Mouse (Mus musculus) stomach, embryonic 14.5 days (tissue): ENCODE results near the gene 1600014C10Rik. TPM values are rescaled to one million over a fixed set of nuclear protein-coding genes. Genes with fewer than 3 reads are reported as not detected.

Source experiments
- ATAC-seq: fragments of 200-750 bp; cut with Nextera tagmentation; 2 replicates; pipeline ENCODE4 v1.8.0; 2017; ENCODE audit warnings: low read depth, moderate TSS enrichment; ENCODE audit not compliant: insufficient number of reproducible peaks, insufficient read depth, low FRiP score
- H3K27ac ChIP-seq: fragments of 300-500 bp; sonication (generic); 2 replicates; pipeline ENCODE4 v1.5.1; 2014; ENCODE audit warnings: mild to moderate bottlenecking, low read length, moderate library complexity, mixed read lengths
- H3K27me3 ChIP-seq: fragments of 300-500 bp; sonication (generic); 2 replicates; pipeline ENCODE4 v1.6.1; 2014; ENCODE audit warnings: low read length, control low read depth, mixed read lengths; ENCODE audit not compliant: control insufficient read depth, insufficient read depth
- H3K36me3 ChIP-seq: fragments of 300-500 bp; sonication (generic); 2 replicates; pipeline ENCODE4 v1.6.1; 2014; ENCODE audit warnings: mild to moderate bottlenecking, control low read depth, low read length, moderate library complexity, mixed read lengths; ENCODE audit not compliant: control insufficient read depth, insufficient read depth
- H3K4me1 ChIP-seq: fragments of 300-500 bp; sonication (generic); 2 replicates; pipeline ENCODE4 v1.6.1; 2014; ENCODE audit warnings: low read length, control low read depth, mixed read lengths; ENCODE audit not compliant: control insufficient read depth, insufficient read depth
- H3K4me2 ChIP-seq: fragments of 300-500 bp; sonication (generic); replicated peaks from 2 replicates; pipeline ENCODE4 v1.6.1; 2014; ENCODE audit warnings: low read depth, low read length, control low read depth
- H3K4me3 ChIP-seq: fragments of 300-500 bp; sonication (generic); 2 replicates; pipeline ENCODE4 v1.5.1; 2014; ENCODE audit warnings: low read depth, low read length, control low read depth
- H3K9ac ChIP-seq: fragments of 300-500 bp; sonication (generic); replicated peaks from 2 replicates; pipeline ENCODE4 v1.6.1; 2014; ENCODE audit warnings: low read depth, mild to moderate bottlenecking, control low read depth, low read length, moderate library complexity, mixed read lengths
- H3K9me3 ChIP-seq: fragments of 300-500 bp; sonication (generic); 2 replicates; pipeline ENCODE4 v1.6.1; 2016; ENCODE audit warnings: low read depth, low read length, control low read depth; ENCODE audit not compliant: control insufficient read depth
- WGBS: fragments of 180-500 bp; shearing (Covaris S2); extraction: QIAGEN DNeasy Blood & Tissue Kit; methylation state at CpG from one replicate; pipeline ENCODE4 v1.1.7; 2014; 5-methylcytosine and 5-hydroxymethylcytosine counted together
- polyA plus RNA-seq: library from polyadenylated mRNA; unstranded; fragments of >200 nt; fragmentation: Nextera tagmentation; extraction: Ambion mirVana; gene quantifications from 2 replicates; pipeline ENCODE4 v1.2.1, GENCODE M21; 2014

1600014C10Rik gene
- 14.7 and 14.9 TPM in 2 replicates for polyA plus RNA-seq

GRCm38 (mm10) chr7:38182962-38183687, at the start of gene 1600014C10Rik:
Gene 1600014C10Rik, plus strand, starts transcription at chr7:38183217.
- peak within 1 kb of the TSS; percentile 75; the same call in 1 of the 2 replicates for H3K27ac ChIP-seq
- peak within 1 kb of the TSS; percentile 62 for H3K4me3 ChIP-seq
- ATAC-seq: peak; percentile 15; the same call in 1 of the 2 replicates
- H3K4me2 ChIP-seq: peak within 1 kb of the TSS; percentile 69
- peaks cover 14% of the 10 kb centered on the region for H3K4me1 ChIP-seq
- 2% methylated on average over 28 of the region's 28 CpGs for WGBS
- H3K9me3 ChIP-seq: no peaks in the 10 kb centered on the region
- no peaks in the 10 kb centered on the region for H3K27me3 ChIP-seq
- H3K9ac ChIP-seq: peak within 1 kb of the TSS; percentile 57
- no peaks in the 10 kb centered on the region for H3K36me3 ChIP-seq

GRCm38 (mm10) chr7:38134471-38134870, 48.5 kb upstream of the 1600014C10Rik start:
- Histone ChIP-seq H3K9me3 (no peaks in the 10 kb centered on the region), H3K27ac (no peak overlapping the region), H3K27me3 (no peaks in the 10 kb centered on the region), H3K9ac (no peak overlapping the region), H3K4me3 (no peak overlapping the region), H3K4me1 (no peaks in the 10 kb centered on the region), H3K4me2 (no peak overlapping the region), H3K36me3 (no peaks in the 10 kb centered on the region)
- WGBS: 85% methylated on average over 5 of the region's 5 CpGs
- ATAC-seq: no peak

- no peak overlapping the region for H3K4me3 ChIP-seq
- no peaks in the 10 kb centered on the region for H3K36me3 ChIP-seq
- ATAC-seq: no peak
- H3K4me2 ChIP-seq: no peak overlapping the region
- WGBS: 42% methylated on average over 9 of the region's 9 CpGs
- no peaks in the 10 kb centered on the region for H3K27me3 ChIP-seq
- H3K9ac ChIP-seq: no peak overlapping the region
- H3K27ac ChIP-seq: no peak overlapping the region
- no peaks in the 10 kb centered on the region for H3K4me1 ChIP-seq
- no peaks in the 10 kb centered on the region for H3K9me3 ChIP-seq
Measured at GRCm38 (mm10) chr7:38140324-38140723, 42.7 kb upstream of the 1600014C10Rik start.

- no peak overlapping the region for H3K9ac ChIP-seq
Measured at GRCm38 (mm10) chr7:38141747-38142545, 41.1 kb upstream of the 1600014C10Rik start.

GRCm38 (mm10) chr7:38147477-38147876, 35.5 kb upstream of the 1600014C10Rik start:
- ATAC-seq: no peak
- 89% methylated on average over 6 of the region's 6 CpGs for WGBS
- H3K36me3 ChIP-seq: no peaks in the 10 kb centered on the region
- H3K9ac ChIP-seq: no peak overlapping the region
- no peak overlapping the region for H3K27ac ChIP-seq
- H3K9me3 ChIP-seq: no peaks in the 10 kb centered on the region
- H3K4me3 ChIP-seq: no peak overlapping the region
- no peaks in the 10 kb centered on the region for H3K27me3 ChIP-seq
- H3K4me2 ChIP-seq: no peak overlapping the region
- H3K4me1 ChIP-seq: no peaks in the 10 kb centered on the region

More at GRCm38 (mm10) chr7:38141747-38142545, 41.1 kb upstream of the 1600014C10Rik start:
- H3K4me1 ChIP-seq: no peaks in the 10 kb centered on the region
- H3K36me3 ChIP-seq: no peaks in the 10 kb centered on the region
- ATAC-seq: peak; percentile 44; the same call in 1 of the 2 replicates
- 60% methylated on average over 13 of the region's 13 CpGs for WGBS
- H3K27ac ChIP-seq: no peak overlapping the region
- no peaks in the 10 kb centered on the region for H3K27me3 ChIP-seq
- no peaks in the 10 kb centered on the region for H3K9me3 ChIP-seq
- H3K4me2 ChIP-seq: no peak overlapping the region
- H3K4me3 ChIP-seq: no peak overlapping the region

GRCm38 (mm10) chr7:38151706-38152312, 31.2 kb upstream of the 1600014C10Rik start:
- Histone ChIP-seq H3K4me2 (no peak overlapping the region), H3K36me3 (no peaks in the 10 kb centered on the region), H3K9me3 (no peaks in the 10 kb centered on the region), H3K4me3 (no peak overlapping the region), H3K9ac (no peak overlapping the region), H3K27ac (no peak overlapping the region), H3K27me3 (no peaks in the 10 kb centered on the region), H3K4me1 (no peaks in the 10 kb centered on the region)
- no peak for ATAC-seq
- 52% methylated on average over 13 of the region's 14 CpGs for WGBS

GRCm38 (mm10) chr7:38152571-38152970, 30.4 kb upstream of the 1600014C10Rik start:
- Histone ChIP-seq H3K9ac (no peak overlapping the region), H3K4me2 (no peak overlapping the region), H3K36me3 (no peaks in the 10 kb centered on the region), H3K27me3 (no peaks in the 10 kb centered on the region), H3K4me1 (no peaks in the 10 kb centered on the region), H3K27ac (no peak overlapping the region), H3K4me3 (no peak overlapping the region), H3K9me3 (no peaks in the 10 kb centered on the region)
- 0 out of 2 replicates have a peak, but pooled peaks have one; percentile 26 for ATAC-seq
- WGBS: 85% methylated on average over 3 of the region's 3 CpGs

- no peak overlapping the region for H3K9ac ChIP-seq
- no peak overlapping the region for H3K27ac ChIP-seq
- 89% methylated on average over 5 of the region's 5 CpGs for WGBS
- H3K27me3 ChIP-seq: no peaks in the 10 kb centered on the region
- H3K4me1 ChIP-seq: no peaks in the 10 kb centered on the region
- H3K9me3 ChIP-seq: no peaks in the 10 kb centered on the region
- H3K4me2 ChIP-seq: no peak overlapping the region
- no peak overlapping the region for H3K4me3 ChIP-seq
- no peaks in the 10 kb centered on the region for H3K36me3 ChIP-seq
- no peak for ATAC-seq
Measured at GRCm38 (mm10) chr7:38155829-38156228, 27.2 kb upstream of the 1600014C10Rik start.
